Mouse (Mus musculus) forebrain, embryonic 13.5 days (tissue): ENCODE measurements around the gene Mmrn2. TPM values are rescaled to one million over a fixed set of nuclear protein-coding genes. Genes with fewer than 3 reads are reported as not detected.

ENCODE experiments used
- ATAC-seq: fragments of 200-750 bp; cut with Nextera tagmentation; 2 replicates; pipeline ENCODE4 v1.8.0; 2017
- H3K27ac ChIP-seq: fragments of 300-500 bp; sonication (generic); 2 replicates; pipeline ENCODE4 v1.5.1; 2015; ENCODE audit warnings: inconsistent platforms, mild to moderate bottlenecking, moderate library complexity
- H3K27me3 ChIP-seq: fragments of 300-500 bp; sonication (generic); 2 replicates; pipeline ENCODE4 v1.6.1; 2015; ENCODE audit warnings: mild to moderate bottlenecking, inconsistent platforms
- H3K36me3 ChIP-seq: fragments of 300-500 bp; sonication (generic); 2 replicates; pipeline ENCODE4 v1.6.1; 2015; ENCODE audit warnings: mild to moderate bottlenecking, inconsistent platforms; ENCODE audit not compliant: poor library complexity, severe bottlenecking
- H3K4me1 ChIP-seq: fragments of 300-500 bp; sonication (generic); 2 replicates; pipeline ENCODE4 v1.6.1; 2015; ENCODE audit warnings: inconsistent platforms
- H3K4me2 ChIP-seq: fragments of 300-500 bp; sonication (generic); 2 replicates; pipeline ENCODE4 v1.6.1; 2015; ENCODE audit warnings: inconsistent platforms, mild to moderate bottlenecking, moderate library complexity
- H3K4me3 ChIP-seq: fragments of 300-500 bp; sonication (generic); 2 replicates; pipeline ENCODE4 v1.5.1; 2015; ENCODE audit warnings: mild to moderate bottlenecking, inconsistent platforms
- H3K9ac ChIP-seq: fragments of 300-500 bp; sonication (generic); 2 replicates; pipeline ENCODE4 v1.6.1; 2015; ENCODE audit warnings: mild to moderate bottlenecking, inconsistent platforms
- H3K9me3 ChIP-seq: fragments of 300-500 bp; sonication (generic); replicated peaks from 2 replicates; pipeline ENCODE4 v1.6.1; 2016; ENCODE audit warnings: inconsistent platforms
- WGBS: fragments of 180-500 bp; shearing (Covaris S2); methylation state at CpG from one replicate; pipeline ENCODE4 v1.1.7; 2015; 5-methylcytosine and 5-hydroxymethylcytosine counted together
- polyA plus RNA-seq: library from polyadenylated mRNA; unstranded; fragments of >200 nt; fragmentation: Nextera tagmentation; extraction: Ambion mirVana; gene quantifications from 2 replicates; pipeline ENCODE4 v1.2.1, GENCODE M21; 2015

Mmrn2 gene
- polyA plus RNA-seq, result 5.1 and 5.3 TPM in 2 replicates

GRCm38 (mm10) chr14:34375415-34375904, at the start of gene Mmrn2:
Gene Mmrn2, plus strand, starts transcription at chr14:34375465.
- Histone ChIP-seq H3K27me3 (no peaks in the 10 kb centered on the region), H3K9ac (no peak within 1 kb of the TSS), H3K4me3 (no peak within 1 kb of the TSS), H3K27ac (no peak within 1 kb of the TSS), H3K36me3 (no peaks in the 10 kb centered on the region), H3K9me3 (no peaks in the 10 kb centered on the region), H3K4me1 (peaks cover 9% of the 10 kb centered on the region), H3K4me2 (no peak within 1 kb of the TSS)
- WGBS, result 84% methylated on average over 13 of the region's 13 CpGs
- ATAC-seq, result no peak

- Histone ChIP-seq H3K4me3 (no peak overlapping the region), H3K4me1 (peaks cover 2% of the 10 kb centered on the region; the same call in 1 of the 2 replicates), H3K27me3 (no peaks in the 10 kb centered on the region), H3K4me2 (no peak overlapping the region), H3K27ac (no peak overlapping the region), H3K36me3 (peaks cover 65% of the 10 kb centered on the region), H3K9me3 (no peaks in the 10 kb centered on the region), H3K9ac (no peak overlapping the region)
- 94% methylated on average over 3 of the region's 3 CpGs for WGBS
- no peak for ATAC-seq
Measured at GRCm38 (mm10) chr14:34326606-34327005, 48.7 kb upstream of the Mmrn2 start.

GRCm38 (mm10) chr14:34327618-34328017, 47.6 kb upstream of the Mmrn2 start:
- no peak overlapping the region for H3K27ac ChIP-seq
- no peak overlapping the region for H3K4me3 ChIP-seq
- ATAC-seq, result no peak
- H3K36me3 ChIP-seq, result peaks cover 67% of the 10 kb centered on the region
- H3K9me3 ChIP-seq, result no peaks in the 10 kb centered on the region
- 93% methylated on average over 1 of the region's 1 CpGs for WGBS
- H3K4me2 ChIP-seq, result no peak overlapping the region
- no peak overlapping the region for H3K9ac ChIP-seq
- H3K4me1 ChIP-seq, result peaks cover 6% of the 10 kb centered on the region
- no peaks in the 10 kb centered on the region for H3K27me3 ChIP-seq

GRCm38 (mm10) chr14:34330657-34331158, 44.6 kb upstream of the Mmrn2 start:
- no peak overlapping the region for H3K27ac ChIP-seq
- 84% methylated on average over 9 of the region's 9 CpGs for WGBS

GRCm38 (mm10) chr14:34331886-34332285, 43.4 kb upstream of the Mmrn2 start:
- Histone ChIP-seq H3K27ac (no peak overlapping the region), H3K4me3 (no peak overlapping the region), H3K4me1 (peaks cover 6% of the 10 kb centered on the region), H3K27me3 (no peaks in the 10 kb centered on the region), H3K9me3 (no peaks in the 10 kb centered on the region), H3K4me2 (no peak overlapping the region), H3K9ac (no peak overlapping the region), H3K36me3 (peaks cover 69% of the 10 kb centered on the region)
- 61% methylated on average over 3 of the region's 3 CpGs for WGBS
- peak; percentile 60 for ATAC-seq

More at GRCm38 (mm10) chr14:34330657-34331158, 44.6 kb upstream of the Mmrn2 start:
- no peak overlapping the region for H3K9ac ChIP-seq
- no peak overlapping the region for H3K4me2 ChIP-seq
- no peaks in the 10 kb centered on the region for H3K9me3 ChIP-seq
- no peaks in the 10 kb centered on the region for H3K27me3 ChIP-seq
- peaks cover 69% of the 10 kb centered on the region for H3K36me3 ChIP-seq
- peak; percentile 50; the same call in 1 of the 2 replicates for ATAC-seq
- no peak overlapping the region for H3K4me3 ChIP-seq
- H3K4me1 ChIP-seq, result peaks cover 6% of the 10 kb centered on the region

GRCm38 (mm10) chr14:34332476-34332875, 42.8 kb upstream of the Mmrn2 start:
- Histone ChIP-seq H3K9me3 (no peaks in the 10 kb centered on the region), H3K4me1 (peaks cover 6% of the 10 kb centered on the region), H3K9ac (no peak overlapping the region), H3K27ac (peak overlapping the region; percentile 48), H3K4me2 (no peak overlapping the region), H3K36me3 (peaks cover 75% of the 10 kb centered on the region), H3K4me3 (no peak overlapping the region), H3K27me3 (no peaks in the 10 kb centered on the region)
- peak; percentile 85 for ATAC-seq
- 79% methylated on average over 5 of the region's 5 CpGs for WGBS

- 46% methylated on average over 1 of the region's 1 CpGs for WGBS
- Histone ChIP-seq H3K4me2 (no peak overlapping the region), H3K9ac (no peak overlapping the region)
Measured at GRCm38 (mm10) chr14:34339446-34339845, 35.8 kb upstream of the Mmrn2 start.

GRCm38 (mm10) chr14:34341993-34342392, 33.3 kb upstream of the Mmrn2 start:
- no peak for ATAC-seq
- no peak overlapping the region for H3K4me3 ChIP-seq
- WGBS, result 90% methylated on average over 4 of the region's 4 CpGs
- H3K4me2 ChIP-seq, result no peak overlapping the region
- H3K9ac ChIP-seq, result no peak overlapping the region
- no peaks in the 10 kb centered on the region for H3K27me3 ChIP-seq
- peaks cover 64% of the 10 kb centered on the region for H3K36me3 ChIP-seq
- H3K9me3 ChIP-seq, result no peaks in the 10 kb centered on the region
- no peak overlapping the region for H3K27ac ChIP-seq
- no peaks in the 10 kb centered on the region for H3K4me1 ChIP-seq

More at GRCm38 (mm10) chr14:34339446-34339845, 35.8 kb upstream of the Mmrn2 start:
- ATAC-seq, result no peak
- no peak overlapping the region; the same call in 1 of the 2 replicates for H3K27ac ChIP-seq
- no peak overlapping the region for H3K4me3 ChIP-seq
- H3K9me3 ChIP-seq, result no peaks in the 10 kb centered on the region
- H3K36me3 ChIP-seq, result peaks cover 88% of the 10 kb centered on the region
- no peaks in the 10 kb centered on the region for H3K4me1 ChIP-seq
- H3K27me3 ChIP-seq, result no peaks in the 10 kb centered on the region

GRCm38 (mm10) chr14:34343078-34343477, 32.2 kb upstream of the Mmrn2 start:
- peaks cover 53% of the 10 kb centered on the region for H3K36me3 ChIP-seq
- 94% methylated on average over 4 of the region's 4 CpGs for WGBS

GRCm38 (mm10) chr14:34344361-34344760, 30.9 kb upstream of the Mmrn2 start:
- ATAC-seq, result no peak
- H3K4me1 ChIP-seq, result no peaks in the 10 kb centered on the region
- 81% methylated on average over 5 of the region's 5 CpGs for WGBS
- no peaks in the 10 kb centered on the region for H3K27me3 ChIP-seq
- no peak overlapping the region for H3K9ac ChIP-seq
- no peak overlapping the region for H3K27ac ChIP-seq
- peaks cover 46% of the 10 kb centered on the region for H3K36me3 ChIP-seq
- H3K9me3 ChIP-seq, result no peaks in the 10 kb centered on the region
- H3K4me2 ChIP-seq, result no peak overlapping the region
- no peak overlapping the region for H3K4me3 ChIP-seq

More at GRCm38 (mm10) chr14:34343078-34343477, 32.2 kb upstream of the Mmrn2 start:
- Histone ChIP-seq H3K9me3 (no peaks in the 10 kb centered on the region), H3K27ac (no peak overlapping the region), H3K4me2 (no peak overlapping the region), H3K27me3 (no peaks in the 10 kb centered on the region), H3K4me1 (no peaks in the 10 kb centered on the region), H3K9ac (no peak overlapping the region), H3K4me3 (no peak overlapping the region)
- ATAC-seq, result no peak

- Histone ChIP-seq H3K4me3 (no peak overlapping the region), H3K27ac (no peak overlapping the region), H3K9ac (no peak overlapping the region), H3K27me3 (no peaks in the 10 kb centered on the region), H3K4me1 (no peaks in the 10 kb centered on the region), H3K36me3 (peaks cover 33% of the 10 kb centered on the region), H3K4me2 (no peak overlapping the region), H3K9me3 (no peaks in the 10 kb centered on the region)
- 64% methylated on average over 12 of the region's 12 CpGs for WGBS
- ATAC-seq, result peak; percentile 36; the same call in 1 of the 2 replicates
Measured at GRCm38 (mm10) chr14:34345771-34346566, 29.3 kb upstream of the Mmrn2 start.

- no peak overlapping the region for H3K9ac ChIP-seq
- no peak overlapping the region for H3K27ac ChIP-seq
- no peak for ATAC-seq
- no peaks in the 10 kb centered on the region for H3K4me1 ChIP-seq
- 96% methylated on average over 5 of the region's 5 CpGs for WGBS
- H3K36me3 ChIP-seq, result peaks cover 23% of the 10 kb centered on the region
- H3K9me3 ChIP-seq, result no peaks in the 10 kb centered on the region
- H3K4me2 ChIP-seq, result no peak overlapping the region
- no peaks in the 10 kb centered on the region for H3K27me3 ChIP-seq
- no peak overlapping the region for H3K4me3 ChIP-seq
Measured at GRCm38 (mm10) chr14:34347084-34347483, 28.2 kb upstream of the Mmrn2 start.
